Mouse (Mus musculus) forebrain, postnatal 0 days (tissue): ENCODE measurements at regions not wholly inside any gene's neighbourhood (a gene's known extent, or its start where the extent isn't known, plus 50 kb on each side); places are given as distances from the start of the nearest gene placed in this dataset.

Source experiments
- ATAC-seq: fragments of 200-750 bp; cut with Nextera tagmentation; 2 replicates; pipeline ENCODE4 v1.8.0; 2017; ENCODE audit warnings: mild to moderate bottlenecking, moderate library complexity
- DNase-seq: peaks from one replicate; pipeline ENCODE4 v3.0.0-alpha.2; 2015
- H3K27ac ChIP-seq: fragments of 300-500 bp; sonication (generic); 2 replicates; pipeline ENCODE4 v1.5.1; 2014; ENCODE audit warnings: low read depth, mild to moderate bottlenecking, antibody characterized with exemption, low read length, moderate library complexity, mixed read lengths
- H3K27me3 ChIP-seq: fragments of 300-500 bp; sonication (generic); 2 replicates; pipeline ENCODE4 v1.6.1; 2014; ENCODE audit warnings: mild to moderate bottlenecking, low read length, mixed read lengths; ENCODE audit not compliant: insufficient read depth
- H3K36me3 ChIP-seq: fragments of 300-500 bp; sonication (generic); 2 replicates; pipeline ENCODE4 v1.6.1; 2014; ENCODE audit warnings: mild to moderate bottlenecking, moderate library complexity; ENCODE audit not compliant: insufficient read depth
- H3K4me1 ChIP-seq: fragments of 300-500 bp; sonication (generic); 2 replicates; pipeline ENCODE4 v1.6.1; 2014; ENCODE audit warnings: antibody characterized with exemption; ENCODE audit not compliant: insufficient read depth
- H3K4me2 ChIP-seq: fragments of 300-500 bp; sonication (generic); 2 replicates; pipeline ENCODE4 v1.6.1; 2014; ENCODE audit warnings: low read depth, mild to moderate bottlenecking, moderate library complexity
- H3K4me3 ChIP-seq: fragments of 300-500 bp; sonication (generic); 2 replicates; pipeline ENCODE4 v1.5.1; 2014; ENCODE audit warnings: low read depth, low read length, mixed read lengths
- H3K9ac ChIP-seq: fragments of 300-500 bp; sonication (generic); 2 replicates; pipeline ENCODE4 v1.6.1; 2014; ENCODE audit warnings: mild to moderate bottlenecking
- H3K9me3 ChIP-seq: fragments of 300-500 bp; sonication (generic); 2 replicates; pipeline ENCODE4 v1.6.1; 2016; ENCODE audit warnings: low read length
- CTCF ChIP-seq: sonication (generic); IDR thresholded peaks from 2 replicates; pipeline ENCODE4 v1.5.1; 2016; ENCODE audit warnings: antibody characterized with exemption, control low read depth, low read depth
- WGBS: fragments of 180-500 bp; shearing (Covaris S2); extraction: QIAGEN DNeasy Blood & Tissue Kit; methylation state at CpG from one replicate; pipeline ENCODE4 v1.1.7; 2014; 5-methylcytosine and 5-hydroxymethylcytosine counted together

DNA sequence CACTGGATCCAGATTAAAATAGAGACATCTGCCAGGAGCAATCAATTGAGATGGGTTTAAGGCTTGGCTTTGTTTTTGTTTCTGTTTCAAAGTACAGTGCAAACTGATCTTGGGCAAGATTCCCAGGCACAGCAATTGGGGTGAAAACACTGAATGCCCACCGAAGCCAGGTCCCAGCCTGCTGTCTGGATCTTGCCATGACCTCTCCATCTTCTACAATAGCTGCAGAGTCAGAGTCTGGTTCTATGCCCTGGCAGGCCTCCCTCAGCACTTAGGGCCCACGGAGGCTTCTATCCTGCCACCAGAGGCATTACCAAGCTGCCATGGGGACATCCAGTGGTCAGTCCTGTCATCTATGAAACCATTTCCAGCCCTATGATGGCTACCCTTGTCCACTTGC lies 498.6 kb upstream of the Mgmt start:
- Histone ChIP-seq H3K27me3 (no peaks in the 10 kb centered on the region), H3K9ac (no peak overlapping the region), H3K4me1 (0 out of 2 replicates have a peak, but pooled peaks cover 4% of the 10 kb centered on the region), H3K36me3 (no peaks in the 10 kb centered on the region), H3K27ac (no peak overlapping the region), H3K4me3 (no peak overlapping the region), H3K9me3 (no peaks in the 10 kb centered on the region), H3K4me2 (no peak overlapping the region)
- DNase-seq, result peak; percentile 28
- 26% methylated on average over 2 of the region's 2 CpGs for WGBS
- TF ChIP-seq CTCF, result 0 out of 2 replicates have a peak, but pooled peaks have one; percentile 5
- ATAC-seq, result no peak

DNA sequence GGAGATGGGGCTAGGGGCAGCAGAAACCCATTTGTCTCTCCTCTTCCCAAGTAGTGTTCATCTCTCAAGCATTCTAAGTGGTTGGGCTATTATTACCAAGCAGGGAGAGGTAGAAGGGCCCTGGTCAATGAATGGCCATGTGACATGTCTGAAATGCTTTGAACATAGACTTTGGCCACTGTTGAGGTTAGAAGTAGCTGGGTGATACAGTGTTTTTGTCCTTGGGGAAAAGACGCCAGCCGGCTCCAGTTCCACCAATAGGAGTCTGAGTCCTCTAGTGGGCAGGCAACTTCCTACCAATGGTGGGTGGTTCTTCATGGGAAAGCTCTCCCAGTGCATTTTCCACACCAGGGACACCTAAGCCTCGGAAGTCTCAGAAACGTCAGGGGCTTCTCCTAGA lies 497.3 kb upstream of the Mgmt start:
- TF ChIP-seq CTCF, result no peak

DNA sequence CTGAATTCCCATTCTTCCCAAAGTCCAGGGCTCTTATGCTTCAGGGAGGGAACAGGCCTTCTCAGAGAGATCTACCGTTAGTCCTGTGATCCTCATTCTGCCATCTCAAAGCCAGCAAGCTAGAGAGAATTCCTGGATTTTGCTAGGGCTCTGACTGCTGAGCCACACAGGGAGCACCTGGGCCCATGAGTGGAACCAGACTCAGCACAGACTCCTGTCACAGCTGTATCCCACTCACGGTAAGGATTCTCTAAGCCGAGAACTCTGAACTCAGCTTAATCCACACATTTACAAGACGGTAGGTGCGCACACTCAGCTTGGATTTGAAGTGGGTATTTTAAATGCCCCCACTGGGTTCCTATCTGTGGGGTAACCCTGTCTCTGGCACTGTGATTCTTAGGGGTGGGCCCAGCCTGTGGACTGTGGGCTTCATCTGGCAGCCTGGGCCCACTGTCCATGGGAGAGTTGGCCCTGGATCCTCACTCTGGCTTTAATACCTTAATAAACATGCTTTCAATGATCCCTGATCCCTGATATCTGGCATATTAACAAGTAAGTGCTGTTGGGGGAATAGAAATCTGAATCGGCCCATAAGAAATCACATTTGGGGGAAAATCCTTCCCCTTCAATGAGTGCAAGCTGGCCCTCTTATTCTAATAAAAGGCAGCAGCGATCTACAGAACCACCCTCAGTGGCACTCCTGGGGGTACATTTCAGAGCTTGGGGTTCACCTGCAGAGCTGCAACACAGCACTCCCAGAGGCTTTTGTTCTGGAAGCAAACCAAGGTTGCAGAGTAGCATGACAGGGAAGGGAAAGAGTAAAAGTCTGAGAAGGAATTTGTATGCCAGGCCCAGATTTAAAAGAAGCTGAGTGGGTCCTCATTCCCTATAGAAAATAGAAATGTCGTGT lies 491.5 kb upstream of the Mgmt start:
- no peak for DNase-seq
- no peaks in the 10 kb centered on the region for H3K36me3 ChIP-seq
- H3K4me2 ChIP-seq, result no peak overlapping the region
- H3K27ac ChIP-seq, result no peak overlapping the region
- H3K4me3 ChIP-seq, result no peak overlapping the region
- no peak for ATAC-seq
- H3K9ac ChIP-seq, result no peak overlapping the region
- WGBS, result 81% methylated on average over 8 of the region's 8 CpGs
- no peaks in the 10 kb centered on the region for H3K27me3 ChIP-seq
- no peaks in the 10 kb centered on the region for H3K9me3 ChIP-seq
- H3K4me1 ChIP-seq, result no peaks in the 10 kb centered on the region
- TF ChIP-seq CTCF, result no peak

More for the DNA sequence above, 497.3 kb upstream of the Mgmt start:
- Histone ChIP-seq H3K9me3 (no peaks in the 10 kb centered on the region), H3K4me1 (0 out of 2 replicates have a peak, but pooled peaks cover 4% of the 10 kb centered on the region), H3K27ac (no peak overlapping the region), H3K9ac (no peak overlapping the region), H3K27me3 (no peaks in the 10 kb centered on the region), H3K4me2 (no peak overlapping the region), H3K36me3 (no peaks in the 10 kb centered on the region), H3K4me3 (no peak overlapping the region)
- DNase-seq (no peak), ATAC-seq (no peak)
- 93% methylated on average over 4 of the region's 4 CpGs for WGBS

DNA sequence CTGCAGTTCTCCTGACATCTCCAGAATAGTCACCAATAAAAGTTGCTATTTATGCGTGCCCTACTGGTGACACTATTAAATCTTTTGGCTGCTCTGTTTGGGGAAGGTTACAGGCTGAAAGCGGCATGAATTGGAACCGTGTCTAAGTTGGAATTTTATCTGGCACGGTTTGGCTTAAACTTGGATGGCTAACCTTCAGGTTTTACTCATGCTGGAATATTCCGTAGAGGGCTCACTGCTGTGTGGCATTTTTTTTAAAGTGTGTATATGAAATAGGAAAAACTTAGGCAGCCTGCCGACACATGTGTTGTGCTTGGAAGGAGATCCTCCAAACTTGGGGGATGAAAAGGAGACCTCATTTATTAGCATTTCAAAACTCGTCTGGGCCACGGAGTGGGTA lies 489.0 kb upstream of the Mgmt start:
- H3K27ac ChIP-seq, result no peak overlapping the region
- no peak overlapping the region for H3K4me3 ChIP-seq
- H3K9ac ChIP-seq, result no peak overlapping the region
- ATAC-seq (no peak), DNase-seq (no peak)
- no peaks in the 10 kb centered on the region for H3K4me1 ChIP-seq
- no peak overlapping the region for H3K4me2 ChIP-seq
- H3K9me3 ChIP-seq, result no peaks in the 10 kb centered on the region
- H3K27me3 ChIP-seq, result no peaks in the 10 kb centered on the region
- TF ChIP-seq CTCF, result no peak
- 51% methylated on average over 8 of the region's 8 CpGs for WGBS
- H3K36me3 ChIP-seq, result no peaks in the 10 kb centered on the region

DNA sequence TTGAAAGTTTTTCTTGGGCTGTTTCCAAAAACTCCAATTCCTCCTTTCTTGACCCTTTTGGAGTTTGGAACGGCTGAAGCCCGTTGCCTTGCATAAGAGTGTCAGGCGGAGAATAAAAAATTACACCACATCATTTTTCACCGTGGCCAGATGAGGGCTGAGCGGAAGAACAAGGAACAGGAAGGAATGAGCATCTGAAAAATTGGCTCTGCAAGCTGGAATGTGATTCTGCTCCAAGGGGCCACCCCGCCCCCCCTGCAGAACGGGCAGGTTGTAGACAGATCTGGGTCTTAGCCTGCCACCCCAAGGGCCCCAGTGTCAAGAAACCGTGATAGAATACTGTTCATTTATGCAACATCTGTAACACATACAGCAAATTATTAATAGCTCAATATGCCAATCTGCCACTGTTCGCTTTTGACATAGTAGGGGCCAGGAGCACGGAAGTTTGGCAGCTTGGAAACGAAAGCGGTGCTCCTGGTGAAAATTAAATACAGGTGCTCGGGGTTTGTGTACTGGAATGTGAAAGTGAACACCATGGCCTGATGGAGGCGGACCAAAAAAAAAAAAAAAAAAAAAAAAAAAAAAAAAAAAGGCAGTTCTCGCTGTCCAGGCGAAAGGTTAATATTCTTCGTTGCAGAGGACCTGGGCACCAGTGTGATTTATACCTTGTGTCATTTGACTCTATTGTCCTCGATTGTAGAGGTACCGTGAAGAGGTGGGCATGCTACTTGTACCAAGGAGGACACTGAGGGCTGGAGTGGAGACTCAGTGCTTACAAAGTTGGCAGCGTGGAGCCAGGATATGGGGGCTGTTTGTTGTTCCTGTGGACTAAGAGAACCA lies 487.9 kb upstream of the Mgmt start:
- DNase-seq, result no peak
- H3K4me1 ChIP-seq, result no peaks in the 10 kb centered on the region
- no peaks in the 10 kb centered on the region for H3K36me3 ChIP-seq
- H3K27ac ChIP-seq, result no peak overlapping the region
- WGBS, result 74% methylated on average over 20 of the region's 20 CpGs
- no peak overlapping the region for H3K4me2 ChIP-seq
- no peak overlapping the region for H3K9ac ChIP-seq
- TF ChIP-seq CTCF, result no peak
- ATAC-seq, result no peak
- H3K9me3 ChIP-seq, result no peaks in the 10 kb centered on the region
- H3K27me3 ChIP-seq, result no peaks in the 10 kb centered on the region
- no peak overlapping the region for H3K4me3 ChIP-seq

DNA sequence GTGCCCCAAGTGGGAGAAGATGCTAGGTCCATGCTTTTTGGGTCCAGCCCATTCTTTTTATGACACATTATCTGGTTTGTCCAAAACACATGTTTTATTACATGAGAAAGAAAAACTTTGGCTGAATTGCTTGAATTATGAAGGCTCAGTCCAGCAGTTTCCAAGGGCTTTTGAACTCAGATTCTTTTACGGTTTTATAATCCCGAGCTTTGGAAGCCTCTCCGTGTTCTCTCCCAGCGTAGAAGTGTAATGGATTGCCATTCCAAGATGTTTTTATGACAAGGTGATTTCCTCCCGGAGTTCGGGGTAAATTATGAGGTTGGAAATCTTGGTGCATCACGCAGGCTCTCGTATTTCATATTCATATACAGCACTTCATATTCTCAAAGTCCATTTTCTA lies 479.6 kb upstream of the Mgmt start:
- no peak for DNase-seq
- no peak for TF ChIP-seq CTCF
- WGBS, result 93% methylated on average over 8 of the region's 8 CpGs

DNA sequence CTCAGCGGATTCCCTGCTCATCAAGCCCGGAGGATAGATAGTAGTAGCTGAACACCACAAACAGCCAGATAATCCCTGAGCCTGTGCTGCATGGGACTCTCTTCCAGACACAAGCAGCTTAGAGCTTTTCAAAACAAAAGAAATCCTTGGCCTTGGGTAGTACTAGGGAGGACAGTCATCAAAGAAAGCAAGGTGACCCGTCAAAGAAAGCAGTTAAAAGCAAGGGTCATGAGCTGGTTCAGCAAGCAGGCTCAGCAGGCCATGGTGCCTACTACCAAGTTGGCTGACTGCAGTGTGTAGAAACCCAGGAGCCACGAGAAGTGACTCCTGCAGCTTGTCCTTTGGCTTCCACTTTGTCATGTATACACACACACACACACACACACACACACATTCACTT lies 477.1 kb upstream of the Mgmt start:
- no peaks in the 10 kb centered on the region for H3K9me3 ChIP-seq
- no peaks in the 10 kb centered on the region for H3K36me3 ChIP-seq
- WGBS, result 41% methylated on average over 4 of the region's 4 CpGs
- DNase-seq (no peak), ATAC-seq (no peak)
- H3K27ac ChIP-seq, result no peak overlapping the region
- H3K4me3 ChIP-seq, result no peak overlapping the region
- TF ChIP-seq CTCF, result no peak
- no peak overlapping the region for H3K4me2 ChIP-seq
- no peak overlapping the region for H3K9ac ChIP-seq
- no peaks in the 10 kb centered on the region for H3K27me3 ChIP-seq
- H3K4me1 ChIP-seq, result no peaks in the 10 kb centered on the region

More for the DNA sequence above, 479.6 kb upstream of the Mgmt start:
- no peak for ATAC-seq
- no peaks in the 10 kb centered on the region for H3K27me3 ChIP-seq
- H3K4me1 ChIP-seq, result no peaks in the 10 kb centered on the region
- no peak overlapping the region for H3K4me2 ChIP-seq
- no peaks in the 10 kb centered on the region for H3K36me3 ChIP-seq
- H3K27ac ChIP-seq, result no peak overlapping the region
- H3K9me3 ChIP-seq, result no peaks in the 10 kb centered on the region
- no peak overlapping the region for H3K9ac ChIP-seq
- H3K4me3 ChIP-seq, result no peak overlapping the region
